Mouse (Mus musculus) megakaryocyte-erythroid progenitor cell, adult 5-6 weeks (primary cell): ENCODE results near the gene Lamtor3. TPM values are rescaled to one million over a fixed set of nuclear protein-coding genes. Genes with fewer than 3 reads are reported as not detected.

Experiments used
- total RNA-seq, 2 experiments: library from RNA; stranded (forward) in 1 of 2; stranded (reverse) in 1 of 2; fragments of 200-1000, 215-1000 nt in 1 of 2; fragments of >200 nt in 1 of 2; fragmentation: Nextera tagmentation in 1 of 2; gene quantifications; 2 replicates each; pipeline ENCODE4 v1.2.3; 2014 to 2017

Lamtor3 gene
- total RNA-seq, 2 experiments from 2014 or later, result 65.7 to 81.7 TPM

Other genes with a start within 250 kb of the Lamtor3 start
- not detected in 2 replicates for gene Gm21962, start 247.0 kb upstream of the Lamtor3 start, total RNA-seq (2014; fragmentation: Nextera tagmentation)
- not detected in 2 replicates for gene Gm21962, start 247.0 kb upstream of the Lamtor3 start, total RNA-seq (2017)
- 1,513 and 1,536 TPM in 2 replicates for gene H2afz, start 54.0 kb upstream of the Lamtor3 start, total RNA-seq (2014; fragmentation: Nextera tagmentation)
- gene H2afz, start 54.0 kb upstream of the Lamtor3 start, total RNA-seq (2017), result 915 and 1,060 TPM in 2 replicates
- gene Dnajb14, start 50.8 kb upstream of the Lamtor3 start, total RNA-seq (2014; fragmentation: Nextera tagmentation), result 10.3 and 12.8 TPM in 2 replicates
- 7.2 and 9.4 TPM in 2 replicates for gene Dnajb14, start 50.8 kb upstream of the Lamtor3 start, total RNA-seq (2017)
- 82.8 and 108 TPM in 2 replicates for gene Dapp1, start 63.0 kb downstream of the Lamtor3 start, total RNA-seq (2014; fragmentation: Nextera tagmentation)
- 110 and 171 TPM in 2 replicates for gene Dapp1, start 63.0 kb downstream of the Lamtor3 start, total RNA-seq (2017)
- not detected in 2 replicates for gene 1110002E22Rik, start 146.5 kb downstream of the Lamtor3 start, total RNA-seq (2014; fragmentation: Nextera tagmentation)
- not detected in 2 replicates for gene 1110002E22Rik, start 146.5 kb downstream of the Lamtor3 start, total RNA-seq (2017)
- gene Gm5105, start 148.9 kb downstream of the Lamtor3 start, total RNA-seq (2014; fragmentation: Nextera tagmentation), result not detected in 2 replicates
- not detected in 2 replicates for gene Gm5105, start 148.9 kb downstream of the Lamtor3 start, total RNA-seq (2017)
- gene Trmt10a, start 224.9 kb downstream of the Lamtor3 start, total RNA-seq (2014; fragmentation: Nextera tagmentation), result 4.4 and 7.3 TPM in 2 replicates
- gene Trmt10a, start 224.9 kb downstream of the Lamtor3 start, total RNA-seq (2017), result 8.5 and 30.6 TPM in 2 replicates
- gene Mttp, start 226.5 kb downstream of the Lamtor3 start, total RNA-seq (2014; fragmentation: Nextera tagmentation), result 1.2 and 3.3 TPM in 2 replicates
- gene Mttp, start 226.5 kb downstream of the Lamtor3 start, total RNA-seq (2017), result 2.7 and 3.4 TPM in 2 replicates